Mouse (Mus musculus) naive thymus-derived CD4-positive, alpha-beta T cell, adult 2 months (primary cell): Measurements from ENCODE around the gene Rtn4ip1.
A peak's percentile ranks its signal among the peaks of the same experiment; 100 is the strongest.
"Not testable (repeated sequence)": the region's sequence is repeated elsewhere in the genome, so short reads cannot be mapped to it uniquely, and the experiment has no call there.

Source experiments
- DNase-seq: peaks from one replicate; pipeline ENCODE4 v3.0.0-alpha.2; 2011; ENCODE audit warnings: low read depth

The Rtn4ip1 gene

GRCm38 (mm10) chr10:43928596-43928995 is 27.0 kb downstream of the Rtn4ip1 start:
- no peak for DNase-seq

- DNase-seq: no peak
These were observed 37.6 kb downstream of the Rtn4ip1 start for GRCm38 (mm10) chr10:43939136-43939662.

DNA sequence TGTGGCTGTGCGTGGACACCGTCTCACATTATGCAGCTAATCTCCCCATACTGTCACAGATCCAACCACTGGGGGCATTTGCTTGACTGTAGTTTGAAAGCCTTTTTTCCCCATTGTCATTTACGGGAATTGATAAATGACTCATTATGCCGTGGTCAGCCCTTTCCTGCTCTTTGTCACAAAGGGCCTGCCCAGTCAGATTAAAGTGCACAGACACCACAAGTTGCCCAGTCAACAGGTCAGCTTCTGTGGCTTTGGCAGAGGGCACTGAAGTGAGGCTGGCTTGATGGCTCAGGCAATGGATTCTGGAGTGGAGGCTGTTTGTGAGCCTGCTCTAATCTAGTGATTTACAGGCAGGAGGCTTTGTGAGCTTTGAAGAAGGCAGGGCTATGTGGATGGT is 42.1 kb downstream of the Rtn4ip1 start:
- DNase-seq: no peak

DNA sequence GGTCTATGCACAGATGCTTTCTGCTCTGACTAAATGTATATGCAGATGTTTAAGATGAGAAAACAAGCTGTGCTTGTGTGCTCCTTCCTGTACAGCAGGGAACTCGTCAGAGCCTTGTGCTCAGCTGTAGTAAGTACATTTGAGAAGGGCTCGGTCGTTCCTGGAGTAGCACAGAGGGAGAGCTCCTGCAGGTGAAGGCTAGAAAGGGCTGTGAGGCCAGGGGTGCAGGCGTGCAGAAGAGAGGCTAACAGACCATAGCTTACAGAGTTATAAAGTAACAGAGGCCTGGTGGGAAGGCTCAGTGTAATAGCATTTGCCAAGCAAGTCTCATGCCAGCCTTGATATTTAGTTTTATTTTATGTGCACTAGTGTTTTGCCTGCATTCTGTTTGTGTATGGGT is 43.8 kb downstream of the Rtn4ip1 start:
- DNase-seq: no peak

GRCm38 (mm10) chr10:43953942-43954341 is 52.3 kb downstream of the Rtn4ip1 start:
- DNase-seq: peak; percentile 90

DNA sequence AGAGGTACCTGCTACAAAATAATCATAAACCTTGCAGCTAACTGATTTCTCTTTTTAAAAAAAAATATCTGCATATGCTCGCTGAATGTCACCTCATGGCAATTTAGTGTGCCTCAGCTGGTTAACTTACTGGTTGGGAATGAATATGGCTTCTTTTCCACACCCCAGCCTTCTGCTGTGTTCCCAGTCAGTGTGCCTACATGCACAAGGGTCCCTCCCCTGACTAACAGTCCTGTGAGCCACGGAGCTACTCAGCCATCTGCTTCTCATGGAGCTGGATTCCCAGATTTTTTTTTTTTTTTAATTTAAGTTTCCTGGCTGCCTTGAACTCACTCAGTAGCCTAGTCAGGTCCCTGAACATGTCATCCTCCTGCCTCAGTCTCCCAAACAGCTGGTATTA is 63.3 kb downstream of the Rtn4ip1 start:
- no peak for DNase-seq

DNA sequence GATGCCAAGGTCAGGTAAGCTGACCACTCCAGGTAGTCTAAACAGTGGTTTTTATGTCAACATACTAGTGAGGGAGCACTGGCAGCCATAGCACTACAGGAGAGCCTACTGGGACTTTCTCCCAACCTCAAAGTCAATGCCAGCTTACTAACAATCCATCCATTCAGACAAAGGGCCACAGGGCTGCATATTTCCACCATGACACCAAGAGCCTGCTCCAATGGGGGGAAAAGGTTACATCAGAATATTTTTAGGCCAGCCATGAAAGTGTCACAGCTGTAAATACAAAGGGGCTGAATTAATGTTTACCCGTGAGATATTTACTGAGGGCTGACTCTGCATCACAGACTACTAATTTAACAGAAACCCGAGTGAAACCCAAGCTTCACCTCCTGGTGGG is 71.6 kb downstream of the Rtn4ip1 start:
- DNase-seq: no peak

DNA sequence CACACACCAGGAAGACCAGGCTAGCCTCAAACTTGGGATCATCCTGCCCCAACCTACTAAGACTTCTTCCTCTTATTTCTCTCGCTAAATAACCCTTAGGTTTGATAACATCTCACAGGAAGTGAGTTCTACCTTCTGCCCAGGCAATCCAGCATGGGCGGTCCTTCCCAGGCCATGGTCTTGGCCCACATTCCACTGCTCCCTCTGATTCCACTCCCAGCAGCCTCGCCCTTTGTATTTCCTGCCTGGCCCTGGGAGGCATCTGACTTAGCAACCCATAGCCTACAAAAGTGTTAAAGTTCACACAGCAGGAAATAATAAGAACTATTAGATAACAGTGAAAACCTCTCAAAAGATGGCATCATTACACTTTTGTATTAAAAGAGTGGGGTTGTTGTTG is 75.7 kb downstream of the Rtn4ip1 start:
- no peak for DNase-seq

DNA sequence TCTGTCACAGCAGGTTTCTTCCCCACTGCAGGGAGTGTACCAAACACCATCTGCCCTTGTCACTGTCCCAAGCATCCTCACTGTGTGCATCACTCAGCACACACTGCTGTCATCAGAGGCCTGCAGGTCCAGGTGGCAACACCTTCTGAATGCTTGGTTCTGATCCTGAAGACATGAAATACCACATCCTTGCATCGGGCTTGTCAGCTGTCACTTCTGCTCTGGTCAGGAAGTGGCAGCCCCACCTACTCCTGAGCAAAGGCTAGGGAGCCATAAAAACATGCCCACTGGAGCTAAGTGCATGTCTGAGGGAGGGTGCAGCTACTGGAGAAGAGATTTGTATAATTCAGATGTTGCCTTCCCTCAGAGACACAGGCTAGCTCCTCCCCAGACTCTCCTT is 78.5 kb downstream of the Rtn4ip1 start:
- peak; percentile 53 for DNase-seq

DNA sequence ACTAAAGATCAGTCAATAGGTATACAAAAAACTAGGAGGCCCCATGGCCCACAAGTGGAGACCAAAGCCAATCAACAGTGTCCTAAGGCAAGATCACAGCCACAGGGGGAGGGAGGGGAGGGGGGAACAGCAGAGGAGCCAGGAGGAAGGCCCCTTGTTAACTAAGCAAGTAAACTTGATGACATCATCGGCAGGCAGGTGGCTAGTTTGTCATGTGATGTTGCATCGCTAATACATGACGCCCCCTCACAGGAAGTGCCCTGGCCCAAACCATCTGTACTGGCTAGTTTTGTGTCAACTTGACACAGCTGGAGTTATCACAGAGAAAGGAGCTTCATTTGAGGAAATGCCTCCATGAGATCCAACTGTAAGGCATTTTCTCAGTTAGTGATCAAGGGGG is 79.1 kb downstream of the Rtn4ip1 start:
- not testable (repeated sequence) for DNase-seq

GRCm38 (mm10) chr10:43982470-43982869 is 80.9 kb downstream of the Rtn4ip1 start:
- DNase-seq: no peak

DNA sequence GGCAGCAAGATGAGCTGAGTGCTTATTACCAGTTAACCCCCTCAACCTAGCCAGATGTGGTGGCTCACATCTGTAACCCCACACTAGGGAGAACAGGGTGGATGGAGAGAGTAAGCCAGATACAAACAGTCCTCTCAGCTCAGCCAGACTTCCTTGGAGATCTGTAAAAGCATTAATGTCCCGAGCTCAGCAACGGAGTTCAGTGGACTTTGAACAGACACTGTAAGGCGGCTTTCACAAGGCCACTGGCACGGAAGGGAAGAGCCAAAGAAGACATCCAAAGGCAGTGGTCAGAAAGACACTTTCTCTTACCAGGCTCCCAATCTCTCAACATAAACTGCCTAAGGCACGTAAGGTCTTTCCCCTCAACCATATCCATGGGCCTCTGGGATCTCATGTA is 81.6 kb downstream of the Rtn4ip1 start:
- no peak for DNase-seq

DNA sequence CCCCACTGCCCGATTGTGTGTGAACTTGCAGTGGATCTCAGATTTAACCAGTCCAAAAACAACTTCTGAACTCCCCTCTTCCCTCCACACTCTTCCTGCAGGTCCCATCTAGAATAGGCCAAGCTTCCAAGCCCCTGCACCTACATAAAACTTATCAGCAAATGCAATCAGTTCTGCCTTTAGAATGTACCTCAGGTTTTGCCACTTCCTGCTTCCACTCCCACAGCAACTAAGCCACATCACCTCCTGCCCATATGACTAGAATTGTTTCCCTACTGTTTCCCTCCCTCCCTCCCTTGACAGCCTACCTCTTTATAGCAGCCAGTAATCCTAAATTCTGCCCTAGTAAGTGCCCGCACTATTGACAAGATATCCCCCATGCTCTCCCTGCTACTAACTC is 82.3 kb downstream of the Rtn4ip1 start:
- DNase-seq: peak; percentile 37

DNA sequence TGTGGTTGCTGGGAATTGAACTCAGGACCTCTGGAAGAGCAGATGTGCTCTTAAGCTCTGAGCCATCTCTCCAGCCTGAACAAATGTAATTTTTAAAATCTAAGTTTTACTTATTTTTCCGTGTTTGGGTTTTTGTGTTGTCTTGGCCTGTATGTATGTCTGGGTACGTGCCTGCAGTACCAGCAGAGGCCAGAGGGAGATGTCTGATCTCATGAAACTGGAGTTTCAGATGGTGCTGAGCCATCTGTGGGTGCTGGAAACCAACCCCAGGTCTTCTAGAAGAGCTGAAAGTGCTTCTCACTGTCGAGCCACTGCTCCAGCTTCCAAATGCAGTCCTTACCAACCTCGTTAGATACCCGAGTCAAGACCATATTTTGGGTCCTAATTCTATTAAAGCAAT is 89.7 kb downstream of the Rtn4ip1 start:
- peak; percentile 34 for DNase-seq

DNA sequence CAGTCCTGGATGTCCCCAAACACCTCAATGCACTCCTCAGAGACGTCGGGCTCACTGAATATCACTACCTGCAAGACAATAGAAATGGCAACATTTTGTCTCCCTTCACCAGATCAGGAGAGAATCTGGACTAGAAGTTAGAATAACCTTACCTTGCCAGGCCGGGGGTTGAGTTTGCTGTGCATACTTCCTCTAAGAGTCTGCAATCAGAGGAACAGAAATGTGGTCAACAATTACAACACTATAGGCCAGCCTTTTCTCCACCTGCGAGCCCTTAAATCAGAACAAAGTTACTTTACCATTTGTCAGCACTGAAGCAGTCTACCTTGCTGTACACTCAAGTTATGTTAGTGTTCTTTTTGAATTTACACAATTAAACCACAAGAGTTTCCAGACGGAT is 90.9 kb downstream of the Rtn4ip1 start:
- no peak for DNase-seq

GRCm38 (mm10) chr10:43993198-43993597 is 91.6 kb downstream of the Rtn4ip1 start:
- no peak for DNase-seq

DNA sequence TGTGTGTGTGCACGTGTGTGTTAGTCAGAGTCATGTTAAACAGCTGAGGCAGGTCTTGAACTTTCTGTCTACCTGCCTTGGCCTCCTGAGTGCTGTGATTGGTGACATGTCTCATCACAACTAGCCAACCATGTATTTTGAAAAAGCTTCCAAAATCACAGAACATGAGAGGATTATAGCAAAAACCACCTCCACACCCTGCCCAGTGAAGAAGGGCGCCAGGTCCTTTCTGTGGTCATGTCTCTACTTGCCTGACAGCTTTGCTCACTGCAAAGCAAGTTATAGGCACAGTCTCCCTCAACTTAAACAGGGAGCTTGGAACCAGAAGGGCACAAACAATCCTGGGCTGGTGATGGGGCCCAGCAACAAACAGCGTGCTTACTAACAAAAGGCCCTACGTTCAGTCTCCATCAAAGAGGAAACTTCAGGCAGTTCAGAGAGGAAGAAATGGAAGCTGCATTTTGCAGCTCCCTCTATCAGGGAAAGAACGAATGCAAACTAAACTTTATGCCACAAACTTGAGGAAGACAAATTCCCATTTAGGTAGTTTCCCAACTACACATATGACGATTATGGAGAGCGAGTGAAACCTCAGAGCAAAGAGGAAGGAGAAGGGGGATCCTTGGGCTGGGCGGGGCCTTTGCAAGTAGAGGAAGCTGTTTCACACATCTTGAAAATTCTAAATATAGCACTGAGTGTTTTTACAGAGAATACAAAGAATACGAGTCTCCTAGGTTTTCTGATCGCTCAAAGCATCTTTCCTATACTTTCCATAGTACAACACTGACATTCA is 94.4 kb downstream of the Rtn4ip1 start:
- peak; percentile 81 for DNase-seq

GRCm38 (mm10) chr10:43997276-43997675 is 95.7 kb downstream of the Rtn4ip1 start:
- peak; percentile 91 for DNase-seq

DNA sequence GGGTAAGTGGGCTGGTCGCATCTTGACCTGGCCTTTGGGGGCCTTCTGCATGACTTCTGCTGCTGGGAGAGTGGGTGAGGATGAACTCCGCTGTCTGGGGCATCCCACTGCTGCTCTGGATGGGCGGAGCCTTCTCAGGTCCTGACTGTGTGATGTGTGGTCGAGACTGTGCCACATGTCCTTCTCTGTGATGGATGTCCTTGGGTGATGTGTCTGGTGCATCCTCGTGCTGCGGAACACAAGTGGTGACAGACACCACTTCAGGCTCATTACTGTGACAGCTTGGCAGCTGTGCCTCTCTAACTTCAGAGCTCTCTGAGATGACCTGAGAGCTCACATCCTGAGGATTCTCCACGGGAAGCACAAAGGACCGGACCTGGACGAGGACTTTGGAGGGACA is 96.4 kb downstream of the Rtn4ip1 start:
- peak; percentile 37 for DNase-seq

- DNase-seq: peak; percentile 42
These were observed 97.0 kb downstream of the Rtn4ip1 start for GRCm38 (mm10) chr10:43998503-43999082.

- DNase-seq: no peak
These were observed 98.7 kb downstream of the Rtn4ip1 start for GRCm38 (mm10) chr10:44000156-44000865.

GRCm38 (mm10) chr10:44002004-44002940 is 100.7 kb downstream of the Rtn4ip1 start:
- DNase-seq: peak; percentile 80
